Comparison of ENCODE assay signal across 10 mouse cellular contexts in genomic region chr7:127895891-127896290, GRCm38 (mm10). TPM values are rescaled to one million over a fixed set of nuclear protein-coding genes. Genes with fewer than 3 reads are reported as not detected.
A peak's percentile ranks its signal among the peaks of the same experiment; 100 is the strongest.
DNase-seq lines count a peak whose midpoint lies in the region; ATAC-seq and TF ChIP-seq lines count a peak whose summit lies in the region.
"Not testable (repeated sequence)": the region's sequence is repeated elsewhere in the genome, so short reads cannot be mapped to it uniquely, and the experiment has no call there.
"Had no signal": no experiment of that assay in that cellular context is flagged by ENCODE, and none has a peak within 500 bp of the region (broad histone marks: within the 10 kb centered on the region; RNA-seq: fewer than 3 reads in every experiment).

No protein-coding gene starts in this region.

- not testable (repeated sequence) for TF ChIP-seq EP300 in liver, postnatal 0 days (IDR thresholded peaks at IDR 0.05; ENCODE audit: low read depth); stomach, postnatal 0 days (optimal IDR thresholded peaks at IDR 0.05)

- DNase-seq in induced T-regulatory cell, adult 2 months (ENCODE audit: low read depth), result peak; percentile 42
- DNase-seq in limb, embryonic 10.5 days (ENCODE audit: low spot score); liver, postnatal 0 days; stomach, postnatal 0 days (ENCODE audit: low spot score): not testable (repeated sequence)

- H3K27me3 ChIP-seq in forebrain, embryonic 12.5 days; heart, embryonic 14.5 days (ENCODE audit: control insufficient read depth, insufficient read depth, low read length); limb, embryonic 10.5 days (ENCODE audit: low read depth, poor library complexity, severe bottlenecking); liver, postnatal 0 days (ENCODE audit: insufficient read depth, low read length); midbrain, embryonic 15.5 days (replicated peaks); stomach, postnatal 0 days (ENCODE audit: control insufficient read depth, insufficient read depth, low read length): not testable (repeated sequence)

- H3K4me1 ChIP-seq in brown adipose tissue, adult 24 weeks (ENCODE audit: control insufficient read depth, insufficient read depth, insufficient read length, low read length); forebrain, embryonic 12.5 days; heart, embryonic 14.5 days (ENCODE audit: control insufficient read depth in 2 of 2, insufficient read depth in 2 of 2, low read length in 2 of 2); stomach, postnatal 0 days (replicated peaks; ENCODE audit: control insufficient read depth, insufficient read depth): not testable (repeated sequence)
- H3K4me1 ChIP-seq in limb, embryonic 10.5 days, result peaks cover 13% of the 10 kb centered on the region
- H3K4me1 ChIP-seq in liver, postnatal 0 days (ENCODE audit: insufficient read depth), result peaks cover 29% of the 10 kb centered on the region
- H3K4me1 ChIP-seq in midbrain, embryonic 15.5 days, result peaks cover 11% of the 10 kb centered on the region

- 0 out of 2 replicates have a peak overlapping the region, but pooled peaks have one; percentile 18 for H3K27ac ChIP-seq in brown adipose tissue, adult 24 weeks (replicated peaks; ENCODE audit: low read depth, low read length)
- H3K27ac ChIP-seq in forebrain, embryonic 12.5 days, result 0 out of 2 replicates have a peak overlapping the region, but pooled peaks have one; percentile 25
- not testable (repeated sequence) for H3K27ac ChIP-seq in heart, embryonic 14.5 days (replicated peaks in 1 of 2; ENCODE audit: control insufficient read depth in 1 of 2, insufficient read depth in 1 of 2, low read depth in 2 of 2, low read length in 2 of 2); stomach, postnatal 0 days (replicated peaks)
- peak overlapping the region; percentile 82; the same call in 1 of the 2 replicates for H3K27ac ChIP-seq in limb, embryonic 10.5 days
- 0 out of 2 replicates have a peak overlapping the region, but pooled peaks have one; percentile 24 for H3K27ac ChIP-seq in liver, postnatal 0 days (ENCODE audit: low read depth)
- peak overlapping the region; percentile 26; the same call in 1 of the 2 replicates for H3K27ac ChIP-seq in midbrain, embryonic 15.5 days

- 0 out of 2 replicates have a peak, but pooled peaks have one; percentile 10 for ATAC-seq in forebrain, embryonic 12.5 days (ENCODE audit: low FRiP score)
- not testable (repeated sequence) for ATAC-seq in heart, embryonic 14.5 days (ENCODE audit: insufficient number of reproducible peaks, insufficient read depth, low FRiP score, low read depth); liver, postnatal 0 days
- ATAC-seq in midbrain, embryonic 15.5 days (replicated peaks), result peak; percentile 48
- ATAC-seq in stomach, postnatal 0 days (ENCODE audit: low FRiP score, low TSS enrichment), result 0 out of 2 replicates have a peak, but pooled peaks have one; percentile 0

- not testable (repeated sequence) for H3K9ac ChIP-seq in forebrain, embryonic 12.5 days; heart, embryonic 14.5 days (ENCODE audit: low read length); liver, postnatal 0 days (replicated peaks); midbrain, embryonic 15.5 days; stomach, postnatal 0 days (ENCODE audit: low read length)

- 75% methylated on average over 7 of the region's 7 CpGs for WGBS in forebrain, embryonic 12.5 days
- 64% methylated on average over 7 of the region's 7 CpGs for WGBS in heart, embryonic 14.5 days
- 74% methylated on average over 7 of the region's 7 CpGs for WGBS in limb, embryonic 10.5 days
- 58% methylated on average over 7 of the region's 7 CpGs for WGBS in liver, postnatal 0 days (ENCODE audit: insufficient replicate concordance)
- WGBS in midbrain, embryonic 15.5 days, result 70% methylated on average over 7 of the region's 7 CpGs
- 60% methylated on average over 7 of the region's 7 CpGs for WGBS in stomach, postnatal 0 days

- TF ChIP-seq CTCF in liver, postnatal 0 days (IDR thresholded peaks at IDR 0.05; ENCODE audit: low read depth); stomach, postnatal 0 days (IDR thresholded peaks at IDR 0.05; ENCODE audit: low read depth): not testable (repeated sequence)

- peak overlapping the region; percentile 8; the same call in 1 of the 2 replicates for H3K4me3 ChIP-seq in brown adipose tissue, adult 24 weeks (ENCODE audit: insufficient read depth, low read depth, low read length)
- peak overlapping the region; percentile 59; the same call in 1 of the 2 replicates for H3K4me3 ChIP-seq in forebrain, embryonic 12.5 days (replicated peaks)
- peak overlapping the region in 1 of 2 experiments; percentile 67; a peak in 1 of 4 replicates for H3K4me3 ChIP-seq in heart, embryonic 14.5 days (ENCODE audit: control insufficient read depth in 1 of 2, insufficient read depth in 1 of 2, low read depth in 1 of 2, low read length in 2 of 2)
- peak overlapping the region; percentile 67 for H3K4me3 ChIP-seq in limb, embryonic 10.5 days
- peak overlapping the region; percentile 64 for H3K4me3 ChIP-seq in liver, postnatal 0 days (ENCODE audit: low read depth, low read length)
- peak overlapping the region; percentile 52 for H3K4me3 ChIP-seq in midbrain, embryonic 15.5 days
- H3K4me3 ChIP-seq in stomach, postnatal 0 days (ENCODE audit: low read depth, low read length), result peak overlapping the region; percentile 59; the same call in 1 of the 2 replicates

- peak overlapping the region; percentile 82 for H3K4me2 ChIP-seq in forebrain, embryonic 12.5 days
- peak overlapping the region; percentile 87; the same call in 1 of the 2 replicates for H3K4me2 ChIP-seq in heart, embryonic 14.5 days (ENCODE audit: low read length)
- H3K4me2 ChIP-seq in liver, postnatal 0 days (ENCODE audit: low read depth, low read length), result peak overlapping the region; percentile 90
- H3K4me2 ChIP-seq in midbrain, embryonic 15.5 days, result peak overlapping the region; percentile 58; the same call in 1 of the 2 replicates
- not testable (repeated sequence) for H3K4me2 ChIP-seq in stomach, postnatal 0 days (replicated peaks; ENCODE audit: low read depth)

- H3K9me3 ChIP-seq in forebrain, embryonic 12.5 days; heart, embryonic 14.5 days (ENCODE audit: control insufficient read depth, low read length); limb, embryonic 10.5 days (replicated peaks); liver, postnatal 0 days (ENCODE audit: low read length); midbrain, embryonic 15.5 days; stomach, postnatal 0 days (ENCODE audit: control insufficient read depth, low read length): not testable (repeated sequence)

- H3K36me3 ChIP-seq in forebrain, embryonic 12.5 days (replicated peaks); liver, postnatal 0 days (replicated peaks; ENCODE audit: insufficient read depth, low read length); midbrain, embryonic 15.5 days (replicated peaks); stomach, postnatal 0 days (ENCODE audit: control insufficient read depth, insufficient read depth, low read length): not testable (repeated sequence)
- peaks cover 24% of the 10 kb centered on the region for H3K36me3 ChIP-seq in heart, embryonic 14.5 days (ENCODE audit: control insufficient read depth, insufficient read depth, low read length)
- peaks cover 30% of the 10 kb centered on the region for H3K36me3 ChIP-seq in limb, embryonic 10.5 days

RNA-seq across cellular contexts. Expression of gene Vkorc1, which starts 0.5 kb away (rescaled TPM):
- 72.3 and 86.0 TPM in 2 replicates for polyA plus RNA-seq in brown adipose tissue, adult 24 weeks (2012; ENCODE audit: insufficient read depth, insufficient read length, missing spikeins)
- 36.6 and 46.6 TPM in 2 replicates for polyA plus RNA-seq in forebrain, embryonic 12.5 days (2016; fragmentation: Nextera tagmentation; extraction: Ambion mirVana)
- 121 and 142 TPM in 2 replicates for polyA plus RNA-seq in heart, embryonic 14.5 days (2014; fragmentation: Nextera tagmentation; extraction: Ambion mirVana)
- polyA plus RNA-seq in limb, embryonic 10.5 days (2016; fragmentation: Nextera tagmentation; extraction: Ambion mirVana), result 48.3 and 51.8 TPM in 2 replicates
- 513 and 556 TPM in 2 replicates for polyA plus RNA-seq in liver, postnatal 0 days (2015; fragmentation: Nextera tagmentation; extraction: Ambion mirVana)
- 52.9 and 58.8 TPM in 2 replicates for polyA plus RNA-seq in midbrain, embryonic 15.5 days (2015; fragmentation: Nextera tagmentation; extraction: Ambion mirVana)
- 123 and 130 TPM in 2 replicates for polyA plus RNA-seq in stomach, postnatal 0 days (2015; fragmentation: Nextera tagmentation; extraction: Ambion mirVana)

RNA-seq across cellular contexts. Expression of gene Gm21974, which starts 0.6 kb away (rescaled TPM):
- polyA plus RNA-seq in brown adipose tissue, adult 24 weeks (2012; ENCODE audit: insufficient read depth, insufficient read length, missing spikeins), result not detected in 2 replicates
- not detected in 2 replicates for polyA plus RNA-seq in forebrain, embryonic 12.5 days (2016; fragmentation: Nextera tagmentation; extraction: Ambion mirVana)
- not detected in 2 replicates for polyA plus RNA-seq in heart, embryonic 14.5 days (2014; fragmentation: Nextera tagmentation; extraction: Ambion mirVana)
- polyA plus RNA-seq in limb, embryonic 10.5 days (2016; fragmentation: Nextera tagmentation; extraction: Ambion mirVana), result not detected in 2 replicates
- polyA plus RNA-seq in liver, postnatal 0 days (2015; fragmentation: Nextera tagmentation; extraction: Ambion mirVana), result not detected in 2 replicates
- polyA plus RNA-seq in midbrain, embryonic 15.5 days (2015; fragmentation: Nextera tagmentation; extraction: Ambion mirVana), result not detected in 2 replicates
- not detected in 2 replicates for polyA plus RNA-seq in stomach, postnatal 0 days (2015; fragmentation: Nextera tagmentation; extraction: Ambion mirVana)
- polyA plus RNA-seq: activated CD4-positive, CD25-positive, alpha-beta regulatory T cell, adult 4 months; neural tube, embryonic 11.5 days had no signal

RNA-seq across cellular contexts. Expression of gene Prss53, which starts 5.1 kb away (rescaled TPM):
- 0.67 and 1.1 TPM in 2 replicates for polyA plus RNA-seq in brown adipose tissue, adult 24 weeks (2012; ENCODE audit: insufficient read depth, insufficient read length, missing spikeins)
- polyA plus RNA-seq in forebrain, embryonic 12.5 days (2016; fragmentation: Nextera tagmentation; extraction: Ambion mirVana), result 0.49 and 0.77 TPM in 2 replicates
- 0.66 and 1.3 TPM in 2 replicates for polyA plus RNA-seq in heart, embryonic 14.5 days (2014; fragmentation: Nextera tagmentation; extraction: Ambion mirVana)
- 0.50 and 0.75 TPM in 2 replicates for polyA plus RNA-seq in limb, embryonic 10.5 days (2016; fragmentation: Nextera tagmentation; extraction: Ambion mirVana)
- 0.39 and 0.43 TPM in 2 replicates for polyA plus RNA-seq in liver, postnatal 0 days (2015; fragmentation: Nextera tagmentation; extraction: Ambion mirVana)
- polyA plus RNA-seq in midbrain, embryonic 15.5 days (2015; fragmentation: Nextera tagmentation; extraction: Ambion mirVana), result 1.2 and 1.3 TPM in 2 replicates
- polyA plus RNA-seq in stomach, postnatal 0 days (2015; fragmentation: Nextera tagmentation; extraction: Ambion mirVana), result 0.23 and 0.35 TPM in 2 replicates

RNA-seq across cellular contexts. Expression of gene Bckdk, which starts 8.0 kb away (rescaled TPM):
- 202 and 239 TPM in 2 replicates for polyA plus RNA-seq in brown adipose tissue, adult 24 weeks (2012; ENCODE audit: insufficient read depth, insufficient read length, missing spikeins)
- 89.2 and 92.8 TPM in 2 replicates for polyA plus RNA-seq in forebrain, embryonic 12.5 days (2016; fragmentation: Nextera tagmentation; extraction: Ambion mirVana)
- polyA plus RNA-seq in heart, embryonic 14.5 days (2014; fragmentation: Nextera tagmentation; extraction: Ambion mirVana), result 167 and 178 TPM in 2 replicates
- 130 and 137 TPM in 2 replicates for polyA plus RNA-seq in limb, embryonic 10.5 days (2016; fragmentation: Nextera tagmentation; extraction: Ambion mirVana)
- polyA plus RNA-seq in liver, postnatal 0 days (2015; fragmentation: Nextera tagmentation; extraction: Ambion mirVana), result 30.5 and 32.5 TPM in 2 replicates
- polyA plus RNA-seq in midbrain, embryonic 15.5 days (2015; fragmentation: Nextera tagmentation; extraction: Ambion mirVana), result 61.3 and 66.6 TPM in 2 replicates
- 102 and 106 TPM in 2 replicates for polyA plus RNA-seq in stomach, postnatal 0 days (2015; fragmentation: Nextera tagmentation; extraction: Ambion mirVana)

RNA-seq across cellular contexts. Expression of gene Kat8, which starts 16.4 kb away (rescaled TPM):
- polyA plus RNA-seq in brown adipose tissue, adult 24 weeks (2012; ENCODE audit: insufficient read depth, insufficient read length, missing spikeins), result 17.9 and 21.4 TPM in 2 replicates
- 46.6 and 52.4 TPM in 2 replicates for polyA plus RNA-seq in forebrain, embryonic 12.5 days (2016; fragmentation: Nextera tagmentation; extraction: Ambion mirVana)
- 28.3 and 28.7 TPM in 2 replicates for polyA plus RNA-seq in heart, embryonic 14.5 days (2014; fragmentation: Nextera tagmentation; extraction: Ambion mirVana)
- polyA plus RNA-seq in limb, embryonic 10.5 days (2016; fragmentation: Nextera tagmentation; extraction: Ambion mirVana), result 48.0 and 53.0 TPM in 2 replicates
- polyA plus RNA-seq in liver, postnatal 0 days (2015; fragmentation: Nextera tagmentation; extraction: Ambion mirVana), result 12.5 and 13.2 TPM in 2 replicates
- polyA plus RNA-seq in midbrain, embryonic 15.5 days (2015; fragmentation: Nextera tagmentation; extraction: Ambion mirVana), result 50.7 and 53.1 TPM in 2 replicates
- 15.1 and 16.6 TPM in 2 replicates for polyA plus RNA-seq in stomach, postnatal 0 days (2015; fragmentation: Nextera tagmentation; extraction: Ambion mirVana)
